Mouse (Mus musculus): ENCODE results near the gene BC025920. TPM values are rescaled to one million over a fixed set of nuclear protein-coding genes. Genes with fewer than 3 reads are reported as not detected.

BC025920 gene
- total RNA-seq, 2 experiments from 2014 or later, result 2.8 to 4.5 TPM

DNA sequence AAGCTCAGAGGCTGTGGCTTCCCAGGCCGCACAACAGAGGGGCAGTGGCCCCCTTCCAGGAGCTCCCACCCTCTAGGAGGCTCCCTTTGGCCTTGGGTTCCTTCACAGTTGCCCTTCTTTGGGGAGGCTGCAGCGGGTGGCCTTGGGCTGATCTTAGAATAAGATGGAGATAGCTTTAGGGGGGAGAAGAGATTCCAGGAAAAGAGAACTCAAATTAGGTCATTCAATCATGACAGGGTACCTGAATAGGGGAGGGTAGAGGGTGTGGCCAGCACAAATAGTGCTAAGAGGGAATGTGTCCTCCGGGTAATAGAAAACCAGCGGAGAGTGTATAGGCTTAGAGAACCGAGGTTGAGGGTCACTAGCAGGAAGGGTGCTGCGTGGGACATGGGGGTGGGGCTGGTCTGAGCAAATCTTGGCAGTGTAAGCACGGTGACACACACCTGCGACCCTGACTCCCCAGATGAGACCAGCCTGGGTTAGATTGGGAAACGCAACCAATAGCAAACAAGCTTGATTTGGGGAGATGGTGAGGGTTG lies 33.9 kb upstream of the BC025920 start:
- ATAC-seq (replicated peaks; ENCODE audit: low FRiP score, low TSS enrichment, poor library complexity, severe bottlenecking), result no peak

- ATAC-seq (replicated peaks; ENCODE audit: low FRiP score, low TSS enrichment, poor library complexity, severe bottlenecking), result no peak
These were observed 33.1 kb upstream of the BC025920 start for GRCm38 (mm10) chr10:81572975-81573374.

- ATAC-seq (replicated peaks; ENCODE audit: low FRiP score, low TSS enrichment, poor library complexity, severe bottlenecking), result no peak
These were observed 31.7 kb upstream of the BC025920 start, which contains the start of gene Tle2 for GRCm38 (mm10) chr10:81574081-81575056. Gene Tle2, plus strand, starts transcription at chr10:81574561.

- no peak for ATAC-seq (replicated peaks; ENCODE audit: low FRiP score, low TSS enrichment, poor library complexity, severe bottlenecking)
These were observed 30.9 kb upstream of the BC025920 start for GRCm38 (mm10) chr10:81575208-81575631.

DNA sequence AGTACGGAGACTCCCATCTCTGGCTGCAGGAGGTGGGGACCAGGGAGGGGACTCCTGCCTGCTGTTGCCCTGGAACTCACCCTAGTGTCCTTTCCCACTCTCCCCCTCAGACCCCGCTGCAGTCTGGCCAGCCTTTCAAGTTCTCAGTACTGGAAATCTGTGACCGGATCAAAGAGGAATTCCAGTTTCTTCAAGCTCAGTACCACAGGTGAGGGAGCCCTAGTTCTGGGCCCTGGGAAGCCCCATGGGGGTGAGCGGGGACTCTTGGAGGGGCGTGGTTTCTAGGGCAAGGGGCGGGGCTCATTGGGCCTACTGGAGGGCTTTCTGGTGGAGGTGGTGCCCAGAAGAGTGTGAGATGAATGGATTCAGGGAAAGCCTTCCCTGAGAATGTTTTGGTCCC lies 30.4 kb upstream of the BC025920 start:
- ATAC-seq (replicated peaks; ENCODE audit: low FRiP score, low TSS enrichment, poor library complexity, severe bottlenecking), result no peak

DNA sequence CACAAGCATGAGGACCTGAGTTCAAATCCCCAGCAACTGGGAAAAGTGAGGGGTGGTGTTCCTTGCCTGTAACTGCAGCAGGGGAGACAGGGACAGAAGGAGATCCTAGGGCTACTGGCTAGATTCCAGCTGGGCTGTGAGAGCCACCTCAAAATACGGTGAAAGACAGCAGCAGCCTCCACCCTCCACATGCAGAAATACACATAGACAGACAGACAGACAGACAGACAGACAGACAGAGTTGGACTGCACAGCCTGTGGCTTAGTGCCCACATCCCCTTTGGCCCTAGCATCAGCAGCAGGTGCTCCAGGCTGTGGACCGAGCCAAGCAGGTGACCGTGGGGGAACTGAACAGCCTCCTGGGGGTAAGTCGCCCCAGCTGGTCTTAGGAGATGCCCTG lies 26.1 kb upstream of the BC025920 start:
- ATAC-seq (replicated peaks; ENCODE audit: low FRiP score, low TSS enrichment, poor library complexity, severe bottlenecking), result no peak

GRCm38 (mm10) chr10:81580441-81581070 lies 25.5 kb upstream of the BC025920 start:
- peak; percentile 51 for ATAC-seq (replicated peaks; ENCODE audit: low FRiP score, low TSS enrichment, poor library complexity, severe bottlenecking)

GRCm38 (mm10) chr10:81583347-81583746 lies 22.7 kb upstream of the BC025920 start:
- ATAC-seq (replicated peaks; ENCODE audit: low FRiP score, low TSS enrichment, poor library complexity, severe bottlenecking), result no peak

GRCm38 (mm10) chr10:81588739-81589138 lies 17.3 kb upstream of the BC025920 start:
- ATAC-seq (replicated peaks; ENCODE audit: low FRiP score, low TSS enrichment, poor library complexity, severe bottlenecking), result no peak

DNA sequence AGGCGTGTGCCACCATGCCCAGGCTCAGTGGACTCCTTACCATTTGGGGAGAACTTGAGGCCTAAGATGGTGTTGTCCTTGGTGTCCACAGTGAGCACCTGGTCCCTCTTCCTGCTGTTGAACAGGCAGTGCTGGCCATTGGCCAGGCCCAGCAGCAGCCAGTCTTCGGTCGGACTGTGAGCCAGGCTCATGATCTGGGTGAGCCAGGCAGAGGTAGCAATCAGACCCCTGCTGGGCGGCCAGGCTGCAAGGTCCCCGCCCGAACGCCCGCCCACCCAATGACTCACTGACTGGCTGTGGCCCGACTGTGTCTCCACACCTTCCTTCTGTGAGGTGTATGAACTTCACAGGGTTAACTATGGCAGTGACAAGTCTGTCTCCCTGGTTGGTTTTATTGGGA lies 14.2 kb upstream of the BC025920 start:
- ATAC-seq (replicated peaks; ENCODE audit: low FRiP score, low TSS enrichment, poor library complexity, severe bottlenecking), result no peak

DNA sequence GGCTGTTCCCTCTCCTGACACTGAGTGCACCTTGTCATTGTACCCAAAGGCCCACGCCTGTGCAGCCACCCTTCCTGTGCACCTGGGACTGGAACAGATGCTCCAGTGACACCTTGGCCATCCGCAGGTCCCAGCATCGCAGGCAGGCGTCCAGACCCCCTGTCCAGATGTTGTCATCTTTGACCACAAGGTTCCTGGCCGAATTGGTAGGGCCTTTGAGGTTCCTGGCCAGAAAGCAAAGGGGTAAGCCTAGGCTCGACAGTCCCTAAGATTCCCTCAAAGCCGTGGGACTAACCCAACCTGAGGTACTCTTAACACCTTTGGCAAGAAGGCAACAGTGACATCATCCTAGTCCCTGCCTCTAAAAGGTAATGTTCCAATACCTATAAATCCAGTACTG lies 13.4 kb upstream of the BC025920 start:
- ATAC-seq (replicated peaks; ENCODE audit: low FRiP score, low TSS enrichment, poor library complexity, severe bottlenecking), result no peak

- ATAC-seq (replicated peaks; ENCODE audit: low FRiP score, low TSS enrichment, poor library complexity, severe bottlenecking), result no peak
These were observed 12.8 kb upstream of the BC025920 start for GRCm38 (mm10) chr10:81593223-81593622.

DNA sequence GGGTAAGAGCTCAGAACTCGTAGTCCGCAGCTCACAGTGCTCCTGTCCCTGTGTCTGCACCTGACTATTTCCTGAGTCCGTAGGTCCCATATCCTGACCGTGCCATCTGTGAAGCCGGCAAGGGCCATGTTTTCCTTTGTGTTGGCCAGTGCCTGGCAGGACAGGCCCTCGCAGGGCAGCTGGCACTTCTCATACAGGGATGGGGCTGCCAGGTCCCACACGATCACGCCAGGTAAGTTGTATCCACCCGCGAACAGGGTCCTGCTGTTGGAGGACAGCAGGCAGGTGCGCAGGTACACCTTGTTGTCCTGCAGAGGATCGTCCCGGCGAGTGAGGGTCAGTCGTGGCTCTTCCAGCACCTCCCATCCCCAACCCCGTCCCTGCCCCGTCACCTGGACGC lies 12.1 kb upstream of the BC025920 start:
- ATAC-seq (replicated peaks; ENCODE audit: low FRiP score, low TSS enrichment, poor library complexity, severe bottlenecking), result no peak

- ATAC-seq (replicated peaks; ENCODE audit: low FRiP score, low TSS enrichment, poor library complexity, severe bottlenecking), result no peak
These were observed 10.5 kb upstream of the BC025920 start for GRCm38 (mm10) chr10:81595599-81595998.

- ATAC-seq (replicated peaks; ENCODE audit: low FRiP score, low TSS enrichment, poor library complexity, severe bottlenecking), result no peak
These were observed 9.5 kb upstream of the BC025920 start for GRCm38 (mm10) chr10:81596611-81597010.

DNA sequence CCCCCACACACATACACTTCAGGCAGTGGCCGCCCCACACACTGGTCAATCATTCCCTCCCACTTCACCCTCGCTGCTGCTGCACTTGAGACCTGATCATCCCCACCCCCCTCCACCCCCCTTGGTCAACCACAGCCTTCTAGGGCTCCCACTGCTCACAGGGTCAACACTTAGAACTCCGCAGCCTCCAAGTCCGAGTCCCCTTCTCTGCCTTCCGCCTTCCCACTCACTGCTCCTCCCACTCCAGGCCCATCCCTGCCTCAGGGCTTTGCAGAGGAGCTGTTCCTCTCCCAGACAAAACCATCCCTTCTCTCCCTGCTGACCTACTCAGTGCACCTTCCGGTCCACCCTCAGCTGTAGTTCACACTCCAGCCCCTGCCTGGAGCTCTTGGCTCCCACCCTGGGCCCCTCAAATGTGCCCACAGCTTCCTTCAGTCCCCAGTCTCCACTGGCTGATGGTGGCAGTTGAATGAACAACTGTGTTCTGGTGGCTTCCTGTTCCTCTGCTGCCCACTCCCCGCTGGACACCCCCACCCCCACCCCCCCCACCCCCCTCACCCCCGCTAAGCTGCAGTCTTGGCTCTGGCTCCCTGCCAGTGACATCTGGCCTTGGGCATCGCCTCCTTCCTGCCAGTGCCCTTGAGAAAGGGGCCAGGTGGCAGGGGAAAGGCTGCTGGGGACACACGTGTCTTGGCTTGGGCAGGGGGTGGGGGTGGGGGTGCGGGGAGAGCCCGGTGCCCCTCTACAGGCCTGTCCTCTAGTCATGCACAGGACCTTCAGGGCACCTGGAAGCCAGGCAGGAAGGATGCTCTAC lies 8.7 kb upstream of the BC025920 start:
- ATAC-seq (replicated peaks; ENCODE audit: low FRiP score, low TSS enrichment, poor library complexity, severe bottlenecking), result no peak

DNA sequence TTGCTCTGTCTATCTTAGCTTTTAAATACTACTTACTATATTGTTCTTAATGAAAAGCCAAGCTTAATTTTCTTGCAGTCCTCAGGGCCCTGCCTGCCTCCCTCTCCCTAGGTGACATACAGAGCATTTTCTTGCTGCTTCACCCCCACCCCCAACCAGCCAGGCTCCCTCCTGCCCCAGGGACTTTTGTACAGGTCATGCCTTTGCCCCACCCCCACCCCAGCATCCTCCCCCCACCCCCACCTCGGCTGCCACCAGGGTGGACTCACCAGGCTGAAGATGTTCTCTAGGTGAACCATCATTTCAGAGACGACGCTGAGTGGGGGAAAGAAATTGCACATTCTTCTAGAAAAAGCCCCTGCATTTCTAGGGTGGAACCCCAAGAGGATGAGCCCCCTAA lies 7.7 kb upstream of the BC025920 start:
- no peak for ATAC-seq (replicated peaks; ENCODE audit: low FRiP score, low TSS enrichment, poor library complexity, severe bottlenecking)

DNA sequence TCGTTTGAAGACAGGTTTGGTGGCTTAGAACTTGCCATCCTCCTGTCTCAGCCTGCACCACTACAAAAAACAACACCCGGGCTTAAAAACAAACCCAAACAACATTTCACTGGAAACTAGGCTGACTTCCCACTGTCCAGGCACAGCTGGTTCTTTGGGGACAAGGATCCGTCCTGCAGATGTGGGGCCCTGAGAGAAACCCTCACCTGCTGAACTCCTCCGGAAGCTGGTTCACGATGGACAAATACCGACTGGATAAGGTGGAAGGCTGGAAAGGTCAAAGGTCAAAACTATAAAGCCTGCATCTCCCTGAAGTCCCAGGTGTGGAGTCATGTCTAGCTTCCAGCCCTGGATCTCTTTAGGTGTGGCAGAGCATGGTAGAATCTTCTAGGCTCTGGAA lies 7.2 kb upstream of the BC025920 start:
- ATAC-seq (replicated peaks; ENCODE audit: low FRiP score, low TSS enrichment, poor library complexity, severe bottlenecking), result no peak

DNA sequence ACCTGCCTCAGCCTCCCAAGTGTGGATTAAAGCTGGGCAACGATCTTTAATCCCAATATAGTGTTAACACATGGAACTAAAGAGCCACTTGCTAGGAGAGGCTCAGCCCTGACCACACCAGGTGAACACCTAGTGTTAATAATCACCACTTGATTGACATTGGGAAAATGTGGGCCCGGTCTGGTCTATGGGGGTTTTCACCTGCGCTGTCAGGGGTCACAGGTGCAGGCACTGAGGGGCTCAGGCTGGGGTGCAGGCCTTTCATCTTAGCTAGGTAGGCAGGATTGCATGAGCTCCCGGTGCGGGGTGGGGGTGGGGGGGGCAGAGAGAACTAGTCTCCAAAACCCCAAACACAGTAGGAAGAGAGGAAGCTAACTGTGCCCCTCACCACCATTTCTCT lies 6.4 kb upstream of the BC025920 start:
- ATAC-seq (replicated peaks; ENCODE audit: low FRiP score, low TSS enrichment, poor library complexity, severe bottlenecking), result no peak

- ATAC-seq (replicated peaks; ENCODE audit: low FRiP score, low TSS enrichment, poor library complexity, severe bottlenecking), result no peak
These were observed 6.0 kb upstream of the BC025920 start for GRCm38 (mm10) chr10:81600096-81600495.

All from megakaryocyte-erythroid progenitor cell, adult 5-6 weeks (primary cell).